Mouse (Mus musculus): ENCODE data around the gene Gm37240. TPM values are rescaled to one million over a fixed set of nuclear protein-coding genes. Genes with fewer than 3 reads are reported as not detected.

Gm37240 gene
- polyA plus RNA-seq, 1 experiment from 2014 or later: 3.2 TPM

- Histone ChIP-seq H3K4me1 (ENCODE audit: control insufficient read depth, insufficient read depth, low read length) (no peaks in the 10 kb centered on the region), H3K27me3 (ENCODE audit: control insufficient read depth, insufficient read depth, low read length) (no peaks in the 10 kb centered on the region), H3K36me3 (replicated peaks; ENCODE audit: control insufficient read depth, insufficient read depth, low read depth, low read length) (no peaks in the 10 kb centered on the region), H3K9ac (replicated peaks; ENCODE audit: low read length) (no peak within 1 kb of the TSS), H3K4me3 (ENCODE audit: low read depth, low read length) (no peak within 1 kb of the TSS), H3K27ac (replicated peaks; ENCODE audit: low read depth, low read length) (no peak within 1 kb of the TSS), H3K4me2 (ENCODE audit: low read depth, low read length) (no peak within 1 kb of the TSS), H3K9me3 (replicated peaks; ENCODE audit: control insufficient read depth, low read length) (no peaks in the 10 kb centered on the region)
- 84% methylated on average over 2 of the region's 2 CpGs for WGBS
- DNase-seq (ENCODE audit: low spot score): no peak
- no peak for ATAC-seq (replicated peaks; ENCODE audit: insufficient number of reproducible peaks, low FRiP score, low TSS enrichment, low read depth)
Observed at GRCm38 (mm10) chr3:85817191-85817590, 70.1 kb downstream of the Gm37240 start, which contains the start of gene Fam160a1. TSS of gene Fam160a1 (minus strand) at chr3:85817291.

- Histone ChIP-seq H3K9ac (replicated peaks; ENCODE audit: low read length) (no peak overlapping the region), H3K27me3 (ENCODE audit: control insufficient read depth, insufficient read depth, low read length) (no peaks in the 10 kb centered on the region), H3K36me3 (replicated peaks; ENCODE audit: control insufficient read depth, insufficient read depth, low read depth, low read length) (no peaks in the 10 kb centered on the region), H3K27ac (replicated peaks; ENCODE audit: low read depth, low read length) (no peak overlapping the region), H3K4me1 (ENCODE audit: control insufficient read depth, insufficient read depth, low read length) (no peaks in the 10 kb centered on the region), H3K4me3 (ENCODE audit: low read depth, low read length) (no peak overlapping the region), H3K4me2 (ENCODE audit: low read depth, low read length) (no peak overlapping the region), H3K9me3 (replicated peaks; ENCODE audit: control insufficient read depth, low read length) (no peaks in the 10 kb centered on the region)
- ATAC-seq (replicated peaks; ENCODE audit: insufficient number of reproducible peaks, low FRiP score, low TSS enrichment, low read depth): no peak
- no peak for DNase-seq (ENCODE audit: low spot score)
- 60% methylated on average over 7 of the region's 7 CpGs for WGBS
Observed at GRCm38 (mm10) chr3:85814241-85814640, 73.1 kb downstream of the Gm37240 start.

GRCm38 (mm10) chr3:85813101-85814014, 74.0 kb downstream of the Gm37240 start:
- H3K4me3 ChIP-seq (ENCODE audit: low read depth, low read length): no peak overlapping the region
- H3K9ac ChIP-seq (replicated peaks; ENCODE audit: low read length): no peak overlapping the region
- no peak overlapping the region for H3K27ac ChIP-seq (replicated peaks; ENCODE audit: low read depth, low read length)
- H3K27me3 ChIP-seq (ENCODE audit: control insufficient read depth, insufficient read depth, low read length): no peaks in the 10 kb centered on the region
- ATAC-seq (replicated peaks; ENCODE audit: insufficient number of reproducible peaks, low FRiP score, low TSS enrichment, low read depth): no peak
- H3K36me3 ChIP-seq (replicated peaks; ENCODE audit: control insufficient read depth, insufficient read depth, low read depth, low read length): no peaks in the 10 kb centered on the region
- DNase-seq (ENCODE audit: low spot score): no peak
- no peaks in the 10 kb centered on the region for H3K4me1 ChIP-seq (ENCODE audit: control insufficient read depth, insufficient read depth, low read length)
- H3K4me2 ChIP-seq (ENCODE audit: low read depth, low read length): no peak overlapping the region
- H3K9me3 ChIP-seq (replicated peaks; ENCODE audit: control insufficient read depth, low read length): no peaks in the 10 kb centered on the region
- WGBS: 50% methylated on average over 4 of the region's 4 CpGs

GRCm38 (mm10) chr3:85812010-85812409, 75.3 kb downstream of the Gm37240 start:
- no peaks in the 10 kb centered on the region for H3K36me3 ChIP-seq (replicated peaks; ENCODE audit: control insufficient read depth, insufficient read depth, low read depth, low read length)
- no peaks in the 10 kb centered on the region for H3K27me3 ChIP-seq (ENCODE audit: control insufficient read depth, insufficient read depth, low read length)

GRCm38 (mm10) chr3:85793166-85793565, 94.2 kb downstream of the Gm37240 start:
- H3K27me3 ChIP-seq (ENCODE audit: control insufficient read depth, insufficient read depth, low read length): no peaks in the 10 kb centered on the region
- no peaks in the 10 kb centered on the region for H3K36me3 ChIP-seq (replicated peaks; ENCODE audit: control insufficient read depth, insufficient read depth, low read depth, low read length)
- WGBS: 63% methylated on average over 1 of the region's 1 CpGs
- no peaks in the 10 kb centered on the region for H3K9me3 ChIP-seq (replicated peaks; ENCODE audit: control insufficient read depth, low read length)
- H3K4me3 ChIP-seq (ENCODE audit: low read depth, low read length): no peak overlapping the region
- ATAC-seq (replicated peaks; ENCODE audit: insufficient number of reproducible peaks, low FRiP score, low TSS enrichment, low read depth): no peak
- no peak overlapping the region for H3K4me2 ChIP-seq (ENCODE audit: low read depth, low read length)
- no peak overlapping the region for H3K27ac ChIP-seq (replicated peaks; ENCODE audit: low read depth, low read length)
- no peak for DNase-seq (ENCODE audit: low spot score)
- no peaks in the 10 kb centered on the region for H3K4me1 ChIP-seq (ENCODE audit: control insufficient read depth, insufficient read depth, low read length)
- H3K9ac ChIP-seq (replicated peaks; ENCODE audit: low read length): no peak overlapping the region

More at GRCm38 (mm10) chr3:85812010-85812409, 75.3 kb downstream of the Gm37240 start:
- no peak overlapping the region for H3K4me3 ChIP-seq (ENCODE audit: low read depth, low read length)
- H3K4me2 ChIP-seq (ENCODE audit: low read depth, low read length): no peak overlapping the region
- no peak overlapping the region for H3K9ac ChIP-seq (replicated peaks; ENCODE audit: low read length)
- H3K9me3 ChIP-seq (replicated peaks; ENCODE audit: control insufficient read depth, low read length): no peaks in the 10 kb centered on the region
- 91% methylated on average over 5 of the region's 5 CpGs for whole genome bisulfite sequencing
- ATAC-seq (replicated peaks; ENCODE audit: insufficient number of reproducible peaks, low FRiP score, low TSS enrichment, low read depth) (no peak), DNase-seq (ENCODE audit: low spot score) (no peak)
- no peak overlapping the region for H3K27ac ChIP-seq (replicated peaks; ENCODE audit: low read depth, low read length)
- H3K4me1 ChIP-seq (ENCODE audit: control insufficient read depth, insufficient read depth, low read length): no peaks in the 10 kb centered on the region

- H3K9me3 ChIP-seq (replicated peaks; ENCODE audit: control insufficient read depth, low read length): no peaks in the 10 kb centered on the region
- no peak overlapping the region for H3K4me2 ChIP-seq (ENCODE audit: low read depth, low read length)
- no peak overlapping the region for H3K9ac ChIP-seq (replicated peaks; ENCODE audit: low read length)
- no peak overlapping the region for H3K4me3 ChIP-seq (ENCODE audit: low read depth, low read length)
- 78% methylated on average over 4 of the region's 4 CpGs for WGBS
- DNase-seq (ENCODE audit: low spot score) (no peak), ATAC-seq (replicated peaks; ENCODE audit: insufficient number of reproducible peaks, low FRiP score, low TSS enrichment, low read depth) (no peak)
- H3K4me1 ChIP-seq (ENCODE audit: control insufficient read depth, insufficient read depth, low read length): no peaks in the 10 kb centered on the region
- no peaks in the 10 kb centered on the region for H3K27me3 ChIP-seq (ENCODE audit: control insufficient read depth, insufficient read depth, low read length)
- H3K36me3 ChIP-seq (replicated peaks; ENCODE audit: control insufficient read depth, insufficient read depth, low read depth, low read length): no peaks in the 10 kb centered on the region
- H3K27ac ChIP-seq (replicated peaks; ENCODE audit: low read depth, low read length): no peak overlapping the region
Observed at GRCm38 (mm10) chr3:85789748-85790147, 97.6 kb downstream of the Gm37240 start.

- Histone ChIP-seq H3K9ac (replicated peaks; ENCODE audit: low read length) (no peak overlapping the region), H3K4me1 (ENCODE audit: control insufficient read depth, insufficient read depth, low read length) (no peaks in the 10 kb centered on the region), H3K4me3 (ENCODE audit: low read depth, low read length) (no peak overlapping the region), H3K36me3 (replicated peaks; ENCODE audit: control insufficient read depth, insufficient read depth, low read depth, low read length) (no peaks in the 10 kb centered on the region), H3K4me2 (ENCODE audit: low read depth, low read length) (no peak overlapping the region), H3K27me3 (ENCODE audit: control insufficient read depth, insufficient read depth, low read length) (no peaks in the 10 kb centered on the region), H3K27ac (replicated peaks; ENCODE audit: low read depth, low read length) (no peak overlapping the region), H3K9me3 (replicated peaks; ENCODE audit: control insufficient read depth, low read length) (no peaks in the 10 kb centered on the region)
- ATAC-seq (replicated peaks; ENCODE audit: insufficient number of reproducible peaks, low FRiP score, low TSS enrichment, low read depth) (no peak), DNase-seq (ENCODE audit: low spot score) (no peak)
- 72% methylated on average over 8 of the region's 8 CpGs for WGBS
Observed at GRCm38 (mm10) chr3:85786501-85786900, 100.8 kb downstream of the Gm37240 start.

GRCm38 (mm10) chr3:85780906-85781305, 106.4 kb downstream of the Gm37240 start:
- Histone ChIP-seq H3K27ac (replicated peaks; ENCODE audit: low read depth, low read length) (no peak overlapping the region), H3K4me2 (ENCODE audit: low read depth, low read length) (no peak overlapping the region), H3K4me3 (ENCODE audit: low read depth, low read length) (no peak overlapping the region), H3K9me3 (replicated peaks; ENCODE audit: control insufficient read depth, low read length) (no peaks in the 10 kb centered on the region), H3K36me3 (replicated peaks; ENCODE audit: control insufficient read depth, insufficient read depth, low read depth, low read length) (no peaks in the 10 kb centered on the region), H3K27me3 (ENCODE audit: control insufficient read depth, insufficient read depth, low read length) (no peaks in the 10 kb centered on the region), H3K4me1 (ENCODE audit: control insufficient read depth, insufficient read depth, low read length) (no peaks in the 10 kb centered on the region), H3K9ac (replicated peaks; ENCODE audit: low read length) (no peak overlapping the region)
- DNase-seq (ENCODE audit: low spot score) (no peak), ATAC-seq (replicated peaks; ENCODE audit: insufficient number of reproducible peaks, low FRiP score, low TSS enrichment, low read depth) (no peak)
- WGBS: 75% methylated on average over 7 of the region's 7 CpGs
